Mouse (Mus musculus) skeletal muscle tissue, adult 2 months (tissue): ENCODE measurements around the gene Slc29a4.

Experiments
- DNase-seq: peaks from one replicate; pipeline ENCODE4 v3.0.0-alpha.2; 2012; ENCODE audit warnings: low read depth, low spot score

The Slc29a4 gene

GRCm38 (mm10) chr5:142692248-142692647 is at the start of gene Slc29a4:
Gene Slc29a4 (plus strand): TSS chr5:142692512.
- no peak for DNase-seq

- DNase-seq: no peak
These were observed 44.1 kb upstream of the Slc29a4 start for GRCm38 (mm10) chr5:142648162-142648561.

- no peak for DNase-seq
These were observed 42.8 kb upstream of the Slc29a4 start for GRCm38 (mm10) chr5:142649460-142650050.

GRCm38 (mm10) chr5:142650390-142650789 is 41.9 kb upstream of the Slc29a4 start:
- no peak for DNase-seq

- DNase-seq: no peak
These were observed 41.4 kb upstream of the Slc29a4 start for GRCm38 (mm10) chr5:142650794-142651497.

- no peak for DNase-seq
These were observed 40.0 kb upstream of the Slc29a4 start for GRCm38 (mm10) chr5:142652266-142652665.

GRCm38 (mm10) chr5:142660656-142661434 is 31.5 kb upstream of the Slc29a4 start:
- no peak for DNase-seq

- DNase-seq: no peak
These were observed 24.4 kb upstream of the Slc29a4 start for GRCm38 (mm10) chr5:142667921-142668320.

GRCm38 (mm10) chr5:142668556-142669263 is 23.6 kb upstream of the Slc29a4 start:
- no peak for DNase-seq

GRCm38 (mm10) chr5:142669726-142670125 is 22.6 kb upstream of the Slc29a4 start:
- DNase-seq: peak; percentile 45

GRCm38 (mm10) chr5:142673082-142673481 is 19.2 kb upstream of the Slc29a4 start:
- DNase-seq: no peak

GRCm38 (mm10) chr5:142678141-142678571 is 14.2 kb upstream of the Slc29a4 start:
- no peak for DNase-seq

- no peak for DNase-seq
These were observed 13.2 kb upstream of the Slc29a4 start for GRCm38 (mm10) chr5:142679065-142679464.

GRCm38 (mm10) chr5:142681911-142682310 is 10.4 kb upstream of the Slc29a4 start:
- peak; percentile 26 for DNase-seq

- DNase-seq: no peak
These were observed 9.8 kb upstream of the Slc29a4 start for GRCm38 (mm10) chr5:142682529-142682928.

- DNase-seq: no peak
These were observed 3.4 kb upstream of the Slc29a4 start for GRCm38 (mm10) chr5:142688866-142689265.

- no peak for DNase-seq
These were observed 2.0 kb upstream of the Slc29a4 start for GRCm38 (mm10) chr5:142690343-142690742.

GRCm38 (mm10) chr5:142692971-142693737 is 842 bp downstream of the Slc29a4 start:
- no peak for DNase-seq

- DNase-seq: no peak
These were observed 1.6 kb downstream of the Slc29a4 start for GRCm38 (mm10) chr5:142693738-142694430.

GRCm38 (mm10) chr5:142694627-142695340 is 2.5 kb downstream of the Slc29a4 start:
- no peak for DNase-seq
